Mouse (Mus musculus): ENCODE data around the gene Apopt1. TPM values are rescaled to one million over a fixed set of nuclear protein-coding genes. Genes with fewer than 3 reads are reported as not detected.

Gene Apopt1
- total RNA-seq, 2 experiments from 2014 or later = 34.9 to 38.0 TPM

DNA sequence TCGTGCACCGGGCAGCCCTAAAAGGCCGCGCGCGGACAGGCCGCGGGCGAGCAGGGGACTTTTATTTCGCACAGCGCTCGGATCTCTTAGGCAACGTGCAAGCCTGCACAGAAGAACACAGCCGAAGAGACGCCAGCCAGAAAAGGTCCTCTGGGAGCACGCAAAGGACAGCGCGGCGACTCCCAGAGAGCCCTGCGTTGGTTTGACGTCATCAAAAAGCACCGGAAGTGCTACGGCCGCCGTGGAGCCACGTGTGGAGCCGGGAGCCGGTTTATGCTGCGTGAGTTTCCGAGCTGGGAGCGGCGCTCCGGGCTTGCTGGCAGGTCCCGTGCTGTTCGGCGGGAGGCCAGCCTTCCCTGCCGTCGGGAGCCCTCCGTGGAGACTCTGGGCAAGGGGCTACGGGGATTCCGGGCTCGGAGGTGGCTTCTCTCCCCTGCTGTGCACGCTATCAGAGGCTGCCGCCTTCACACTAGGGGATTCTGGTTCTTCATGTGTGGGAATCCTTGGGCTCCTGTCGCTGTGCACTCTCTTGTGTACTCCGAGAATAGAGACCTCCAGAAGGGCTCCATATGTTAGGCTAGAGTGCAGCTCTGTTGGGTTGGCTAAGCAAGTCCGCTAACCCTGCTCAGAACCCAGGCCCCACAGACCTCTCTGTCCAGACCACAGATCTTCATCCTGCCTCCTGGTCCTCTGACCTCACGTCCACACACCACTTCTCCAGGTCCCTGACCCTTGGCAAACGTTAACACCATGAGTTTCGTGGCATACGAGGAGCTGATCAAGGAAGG, 35.0 kb upstream of the Apopt1 start, which contains the start of gene Trmt61a:
Trmt61a (plus strand) TSS at position 224 of the 788 bp plus-strand sequence.
- intact Hi-C loops (cut with DNase I) = loop anchor here (5.0 kb wide), 1 partner anchor 284 kb away; no protein-coding TSS in a partner anchor
- DNase-seq = peak; percentile 84 to 89

GRCm38 (mm10) chr12:111678670-111678933, 34.5 kb upstream of the Apopt1 start:
- no peak for DNase-seq
- intact Hi-C loops (cut with DNase I) = loop anchor here (5.0 kb wide), 1 partner anchor 284 kb away; no protein-coding TSS in a partner anchor

GRCm38 (mm10) chr12:111678997-111679396, 34.1 kb upstream of the Apopt1 start:
- intact Hi-C loops (cut with DNase I) = loop anchor here (5.0 kb wide), 1 partner anchor 283 kb away; no protein-coding TSS in a partner anchor
- DNase-seq = no peak

- intact Hi-C loops (cut with DNase I) = no loop called here
- no peak for DNase-seq
Observed at GRCm38 (mm10) chr12:111680661-111681060, 32.4 kb upstream of the Apopt1 start.

- intact Hi-C loops (cut with DNase I) = no loop called here
- DNase-seq = no peak
Observed at GRCm38 (mm10) chr12:111681305-111681704, 31.8 kb upstream of the Apopt1 start.

DNA sequence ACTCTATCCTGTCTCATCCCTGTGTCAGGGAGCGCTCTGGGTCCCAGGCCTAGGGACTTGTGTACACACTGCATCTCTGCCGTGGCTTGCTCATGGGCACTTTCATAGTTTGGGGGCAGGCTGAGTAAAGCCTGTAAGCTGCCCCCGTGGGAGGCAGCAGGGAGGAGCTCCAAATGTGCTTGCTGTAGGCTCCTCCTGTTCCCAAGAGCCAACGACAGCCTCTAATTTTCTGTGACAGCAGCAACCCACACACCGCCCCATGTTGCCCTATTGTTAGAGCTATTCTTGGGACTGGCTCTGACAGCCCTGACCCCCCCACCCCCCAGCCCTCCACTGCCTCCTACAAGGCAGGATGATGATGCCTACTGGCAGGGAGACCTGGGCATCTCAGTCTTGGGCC, 31.1 kb upstream of the Apopt1 start:
- no peak for DNase-seq
- intact Hi-C loops (cut with DNase I) = no loop called here

DNA sequence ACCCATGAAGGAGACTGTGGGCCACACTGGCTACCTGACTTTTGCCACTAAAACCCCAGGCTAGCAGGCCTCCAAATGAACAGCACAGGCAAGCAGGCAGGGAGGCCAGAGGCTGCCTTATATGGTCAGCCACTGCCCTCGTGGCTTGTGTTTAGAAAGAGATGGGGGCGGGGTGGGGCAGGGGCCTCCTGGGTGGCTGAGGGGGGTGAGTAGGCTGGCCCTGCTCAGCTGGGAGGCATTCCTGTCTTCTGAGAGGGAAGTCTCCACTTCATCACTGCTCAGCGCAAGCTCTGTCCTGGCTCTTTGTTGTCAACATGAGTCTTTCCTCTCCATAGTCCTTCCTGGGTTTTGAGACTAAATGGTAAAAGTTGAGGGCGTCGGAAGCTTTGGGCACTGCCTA, 30.3 kb upstream of the Apopt1 start:
- intact Hi-C loops (cut with DNase I) = no loop called here

GRCm38 (mm10) chr12:111686390-111686789, 26.7 kb upstream of the Apopt1 start:
- intact Hi-C loops (cut with DNase I) = no loop called here
- DNase-seq = no peak

More for the DNA sequence above, 30.3 kb upstream of the Apopt1 start:
- DNase-seq = no peak

DNA sequence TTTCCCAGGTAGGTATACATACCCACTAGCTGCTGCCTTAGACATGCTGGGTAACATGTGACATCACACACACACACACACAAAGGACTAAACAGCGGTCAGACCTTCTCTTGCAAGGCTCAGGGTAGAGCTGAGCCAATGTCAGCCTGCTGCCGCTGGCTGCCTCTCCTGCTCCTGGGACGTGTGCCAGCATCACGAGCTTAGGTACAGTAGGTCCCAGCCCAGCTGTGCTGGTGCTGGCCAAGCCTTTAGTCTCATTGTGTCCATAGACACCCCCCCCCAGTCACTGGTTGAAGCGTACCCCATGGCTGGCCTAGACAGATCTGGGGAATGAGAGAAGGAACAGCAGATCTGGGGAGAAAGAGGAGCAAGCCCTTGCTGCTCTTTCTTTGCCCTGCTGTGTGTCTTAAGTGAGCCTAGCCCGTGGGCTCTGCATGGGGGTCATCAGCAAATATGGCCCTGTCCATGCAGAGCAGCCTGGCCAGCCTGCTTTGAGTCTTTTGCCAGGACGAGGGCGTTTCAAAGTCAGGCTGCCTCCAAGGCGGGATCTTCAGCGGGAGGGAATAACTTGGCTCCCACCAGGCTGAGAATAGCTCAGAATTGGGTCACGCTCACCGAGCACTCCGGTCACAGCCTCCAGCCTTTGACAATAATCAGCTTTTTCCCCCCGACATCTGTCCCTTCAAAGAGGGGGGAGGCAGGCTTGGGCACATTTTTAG, 25.6 kb upstream of the Apopt1 start:
- peak; percentile 72 to 75 for DNase-seq
- intact Hi-C loops (cut with DNase I) = no loop called here

- intact Hi-C loops (cut with DNase I) = no loop called here
- no peak for DNase-seq
Observed at GRCm38 (mm10) chr12:111688069-111688428, 25.0 kb upstream of the Apopt1 start.

- intact Hi-C loops (cut with DNase I) = no loop called here
- DNase-seq = no peak
Observed at GRCm38 (mm10) chr12:111689426-111689825, 23.6 kb upstream of the Apopt1 start.

GRCm38 (mm10) chr12:111691346-111691872, 21.7 kb upstream of the Apopt1 start:
- intact Hi-C loops (cut with DNase I) = no loop called here
- DNase-seq = no peak

- intact Hi-C loops (cut with DNase I) = no loop called here
- DNase-seq = no peak
Observed at GRCm38 (mm10) chr12:111692899-111693298, 20.2 kb upstream of the Apopt1 start.

DNA sequence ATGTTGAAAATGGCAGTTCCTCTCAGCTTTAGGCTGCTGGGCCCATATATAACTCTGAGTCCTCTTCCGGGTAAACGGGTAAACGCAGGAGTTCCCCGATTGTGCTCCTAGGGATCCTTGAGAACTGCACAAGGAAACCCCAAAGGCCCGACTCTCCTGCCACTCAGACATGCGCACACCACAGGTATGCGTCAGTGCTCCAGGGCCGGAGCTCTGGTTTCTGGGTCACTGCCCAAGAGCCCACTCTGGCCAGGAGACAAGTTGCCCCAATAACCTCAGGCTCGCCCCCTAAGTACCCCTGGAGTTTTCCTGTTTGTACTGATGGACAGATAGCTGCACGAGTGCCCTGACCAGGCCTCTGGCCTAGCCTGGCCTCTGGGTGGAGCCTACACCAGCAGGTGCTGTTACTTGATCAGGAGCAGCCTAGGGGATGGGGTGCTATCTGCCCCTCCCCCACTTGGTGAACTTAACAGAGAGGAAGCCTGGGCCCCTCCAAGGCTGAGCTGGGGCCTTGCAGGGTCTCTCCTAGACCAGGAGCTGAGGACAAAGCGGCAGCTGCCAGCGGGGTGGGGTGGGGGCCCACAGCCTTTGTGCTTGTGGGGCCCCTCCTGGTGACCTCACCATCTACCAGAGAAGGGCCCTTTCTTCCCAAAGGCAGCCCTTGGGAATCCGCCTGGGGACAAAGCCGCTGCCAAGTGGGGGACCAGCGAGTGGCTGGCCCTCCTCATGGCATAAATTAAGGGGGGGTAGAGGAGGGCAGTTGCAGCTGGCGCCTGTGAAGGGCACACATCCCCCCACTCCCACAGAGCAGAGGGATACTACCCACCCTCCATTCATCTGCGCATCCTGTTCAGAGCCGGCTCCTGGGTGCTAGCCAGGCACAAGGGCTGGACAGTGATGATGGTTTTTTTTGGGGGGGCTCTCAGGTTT, 19.5 kb upstream of the Apopt1 start:
- DNase-seq = peak in 1 of 2 experiments; percentile 13
- intact Hi-C loops (cut with DNase I) = loop anchor here (2.0 kb wide), 1 partner anchor 25 kb away; no protein-coding TSS in a partner anchor

DNA sequence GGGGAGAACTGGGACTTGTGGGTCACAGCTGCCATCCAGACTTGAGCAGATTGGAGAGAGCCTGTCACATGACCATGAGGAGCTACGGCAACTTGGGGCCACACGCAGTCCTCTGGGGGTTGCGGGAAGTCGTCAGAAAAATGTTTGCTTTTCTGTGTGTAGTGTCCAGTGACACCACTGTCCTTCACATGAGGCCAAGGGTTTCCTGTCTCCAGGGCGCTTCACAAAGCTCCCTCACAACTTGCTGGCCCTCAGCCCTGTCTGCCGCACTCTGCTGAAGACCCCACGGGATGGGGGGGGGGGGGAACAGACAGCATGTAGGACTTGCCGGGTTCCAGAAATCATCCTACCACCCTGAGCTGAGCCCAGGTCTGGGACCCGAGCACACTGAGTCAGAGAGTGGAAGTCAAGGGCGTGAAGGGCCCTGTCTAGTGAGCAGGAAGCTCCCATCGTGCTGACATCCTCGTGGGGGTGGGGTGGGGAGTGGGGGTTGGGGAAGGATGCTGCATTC, 18.7 kb upstream of the Apopt1 start:
- intact Hi-C loops (cut with DNase I) = loop anchor here (2.0 kb wide), 1 partner anchor 26 kb away; no protein-coding TSS in a partner anchor
- no peak for DNase-seq

DNA sequence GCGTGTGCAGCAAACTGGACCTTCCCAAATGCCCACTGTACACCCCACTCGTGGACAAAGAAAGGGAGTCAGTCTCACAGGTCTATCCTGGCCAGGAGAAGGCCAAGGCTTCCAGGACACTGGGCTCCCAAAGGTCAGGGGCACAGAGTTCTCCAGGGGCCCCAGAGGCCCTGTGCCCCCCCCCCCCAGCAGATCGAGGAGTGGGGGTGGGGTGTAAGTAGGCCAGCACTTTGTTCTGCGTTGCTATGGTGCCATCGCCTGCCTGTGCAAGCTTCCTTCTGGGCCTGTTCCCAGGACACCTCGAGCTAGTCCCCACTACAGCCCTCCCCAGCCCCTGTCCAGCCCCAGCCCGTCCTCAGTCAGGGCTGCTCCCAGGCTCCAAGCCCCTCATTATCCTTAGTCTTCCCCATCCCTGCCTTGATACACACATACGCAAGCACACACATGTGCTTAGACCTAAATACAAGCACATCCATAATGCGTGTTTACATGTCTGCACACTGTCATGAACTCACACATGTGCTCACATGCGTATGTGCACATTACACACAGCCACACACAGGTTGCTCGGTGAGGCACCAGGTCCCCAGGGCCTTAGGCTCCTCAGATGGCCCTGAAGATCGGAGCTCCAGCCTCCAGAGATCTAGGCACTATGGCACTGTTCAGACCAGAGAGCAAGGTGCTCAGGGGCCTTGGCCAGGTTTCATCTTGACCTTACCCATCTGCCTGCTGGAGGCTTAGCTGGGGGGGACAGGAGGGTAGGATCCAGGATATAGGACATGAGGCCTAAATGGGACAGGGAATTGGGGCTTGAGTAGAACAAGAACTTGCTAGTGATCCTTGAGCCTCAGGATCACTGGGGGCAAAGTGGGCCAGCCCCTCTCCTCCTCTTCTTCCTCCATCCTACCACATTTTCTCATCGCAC, 17.9 kb upstream of the Apopt1 start:
- DNase-seq = no peak
- intact Hi-C loops (cut with DNase I) = loop anchor here (2.0 kb wide), 1 partner anchor 26 kb away; no protein-coding TSS in a partner anchor

- peak; percentile 59 to 65 for DNase-seq
- intact Hi-C loops (cut with DNase I) = no loop called here
Observed at GRCm38 (mm10) chr12:111696239-111696638, 16.8 kb upstream of the Apopt1 start.

GRCm38 (mm10) chr12:111697708-111698107, 15.4 kb upstream of the Apopt1 start:
- intact Hi-C loops (cut with DNase I) = no loop called here

GRCm38 (mm10) chr12:111698346-111698913, 14.6 kb upstream of the Apopt1 start:
- intact Hi-C loops (cut with DNase I) = no loop called here
- DNase-seq = no peak

More at GRCm38 (mm10) chr12:111697708-111698107, 15.4 kb upstream of the Apopt1 start:
- no peak for DNase-seq

All from gastrocnemius, postnatal 36 days (tissue).